Mouse (Mus musculus) heart, adult 2 months (tissue): ENCODE data around the gene Gpr84. TPM values are rescaled to one million over a fixed set of nuclear protein-coding genes. Genes with fewer than 3 reads are reported as not detected.

Source experiments
- DNase-seq, 2 experiments: peaks; one replicate each; pipeline ENCODE4 v3.0.0; 2021
- H3K27ac ChIP-seq: fragments of 200-600 bp; 2 replicates; pipeline ENCODE4 v1.8.1; 2022
- H3K27me3 ChIP-seq: fragments of 200-500 bp; 2 replicates; pipeline ENCODE4 v1.6.1; 2012; ENCODE audit warnings: mild to moderate bottlenecking, low read length, inconsistent platforms, mixed read lengths; ENCODE audit not compliant: control insufficient read depth, insufficient read depth
- H3K36me3 ChIP-seq: fragments of 200-500 bp; 2 replicates; pipeline ENCODE4 v1.6.1; 2012; ENCODE audit warnings: low read length, inconsistent platforms; ENCODE audit not compliant: control insufficient read depth, insufficient read depth
- H3K4me1 ChIP-seq: fragments of 200-500 bp; 2 replicates; pipeline ENCODE4 v1.6.1; 2011; ENCODE audit warnings: low read length; ENCODE audit not compliant: control insufficient read depth, insufficient read depth
- H3K4me3 ChIP-seq: fragments of 200-600 bp; 2 replicates; pipeline ENCODE4 v1.8.1; 2022
- H3K79me2 ChIP-seq: fragments of 200-500 bp; replicated peaks from 2 replicates; pipeline ENCODE4 v1.6.1; 2012; ENCODE audit warnings: mild to moderate bottlenecking, inconsistent platforms, low read length, moderate library complexity, mixed read lengths; ENCODE audit not compliant: control insufficient read depth, insufficient read depth
- H3K9ac ChIP-seq: fragments of 200-500 bp; 2 replicates; pipeline ENCODE4 v1.6.1; 2012; ENCODE audit warnings: low read depth, mild to moderate bottlenecking, control low read depth, inconsistent platforms, low read length, mixed read lengths
- CTCF ChIP-seq: fragments of 200-600 bp; IDR thresholded peaks from 2 replicates; pipeline ENCODE4 v1.8.1; 2022; ENCODE audit warnings: antibody characterized with exemption, mild to moderate bottlenecking, moderate library complexity
- EP300 ChIP-seq: fragments of 200-500 bp; IDR thresholded peaks from 2 replicates; pipeline ENCODE4 v1.6.1; 2011; ENCODE audit warnings: low read depth, low read length, control low read depth; ENCODE audit not compliant: insufficient read depth
- POLR2A ChIP-seq: fragments of 200-500 bp; IDR thresholded peaks from 2 replicates; pipeline ENCODE4 v1.6.1; 2011; ENCODE audit warnings: mild to moderate bottlenecking, low read depth, low read length, control low read depth; ENCODE audit not compliant: insufficient read depth
- WGBS: fragments of 180-500 bp; shearing (Covaris S2); methylation state at CpG from one replicate; pipeline ENCODE4 v1.1.7; 2018; 5-methylcytosine and 5-hydroxymethylcytosine counted together
- intact Hi-C: fragments of 180-260 bp; cut with DNase I; formaldehyde crosslinking; loops from one replicate; pipeline ENCODE4 v1.15.1; 2025
- polyA plus RNA-seq: library from polyadenylated mRNA; depleted of rRNA; stranded (reverse); fragments of >200 nt; gene quantifications from 2 replicates; pipeline ENCODE4 v1.2.3, GENCODE M21; 2012
- total RNA-seq, 2 experiments: library from RNA; stranded (reverse); gene quantifications; 2 replicates each; pipeline ENCODE4 v1.2.3; 2021

Gene Gpr84
- total and polyA plus RNA-seq, 3 experiments, result 0.06 TPM; not detected in 2

- H3K27me3 ChIP-seq, result no peaks in the 10 kb centered on the region
- H3K4me3 ChIP-seq, result no peak overlapping the region
- no peak overlapping the region for H3K27ac ChIP-seq
- TF ChIP-seq CTCF, result peak; percentile 18; the same call in 1 of the 2 replicates
- no peak for TF ChIP-seq EP300
- H3K36me3 ChIP-seq, result no peaks in the 10 kb centered on the region; the same call in 1 of the 2 replicates
- H3K79me2 ChIP-seq, result no peaks in the 10 kb centered on the region; the same call in 1 of the 2 replicates
- H3K4me1 ChIP-seq, result no peaks in the 10 kb centered on the region
- no peak for DNase-seq
- intact Hi-C loops, result no loop called here
- no peak overlapping the region for H3K9ac ChIP-seq
- 100% methylated on average over 2 of the region's 2 CpGs for WGBS
These were observed 17.0 kb downstream of the Gpr84 start for GRCm38 (mm10) chr15:103293375-103293774.

- Histone ChIP-seq H3K27me3 (no peaks in the 10 kb centered on the region), H3K27ac (no peak overlapping the region), H3K4me1 (no peaks in the 10 kb centered on the region), H3K4me3 (no peak overlapping the region), H3K9ac (no peak overlapping the region), H3K79me2 (no peaks in the 10 kb centered on the region; the same call in 1 of the 2 replicates), H3K36me3 (no peaks in the 10 kb centered on the region; the same call in 1 of the 2 replicates)
- WGBS, result 69% methylated on average over 4 of the region's 4 CpGs
- intact Hi-C loops, result no loop called here
- TF ChIP-seq EP300, result no peak
- TF ChIP-seq POLR2A, result no peak
- TF ChIP-seq CTCF, result no peak
- DNase-seq, result no peak
These were observed 17.6 kb downstream of the Gpr84 start for GRCm38 (mm10) chr15:103292673-103293345.

GRCm38 (mm10) chr15:103290843-103291242 lies 19.6 kb downstream of the Gpr84 start:
- H3K27ac ChIP-seq, result no peak overlapping the region
- no peak overlapping the region for H3K9ac ChIP-seq
- WGBS, result 93% methylated on average over 9 of the region's 9 CpGs
- H3K27me3 ChIP-seq, result no peaks in the 10 kb centered on the region
- no peak overlapping the region for H3K4me3 ChIP-seq
- H3K36me3 ChIP-seq, result peaks cover 5% of the 10 kb centered on the region
- DNase-seq, result no peak
- H3K79me2 ChIP-seq, result no peaks in the 10 kb centered on the region; the same call in 1 of the 2 replicates
- peaks cover 4% of the 10 kb centered on the region for H3K4me1 ChIP-seq
- TF ChIP-seq CTCF, result no peak
- TF ChIP-seq EP300, result no peak
- TF ChIP-seq POLR2A, result no peak
- intact Hi-C loops, result no loop called here

GRCm38 (mm10) chr15:103290417-103290816 lies 20.0 kb downstream of the Gpr84 start:
- 66% methylated on average over 6 of the region's 6 CpGs for WGBS
- H3K36me3 ChIP-seq, result peaks cover 7% of the 10 kb centered on the region
- TF ChIP-seq CTCF, result no peak
- TF ChIP-seq EP300, result no peak
- TF ChIP-seq POLR2A, result no peak

GRCm38 (mm10) chr15:103289600-103289999 lies 20.8 kb downstream of the Gpr84 start:
- Histone ChIP-seq H3K4me1 (peaks cover 13% of the 10 kb centered on the region), H3K27me3 (no peaks in the 10 kb centered on the region), H3K36me3 (peaks cover 9% of the 10 kb centered on the region), H3K79me2 (no peaks in the 10 kb centered on the region; the same call in 1 of the 2 replicates), H3K9ac (no peak overlapping the region), H3K27ac (no peak overlapping the region), H3K4me3 (no peak overlapping the region)
- TF ChIP-seq POLR2A, result no peak
- TF ChIP-seq CTCF, result no peak
- TF ChIP-seq EP300, result no peak
- no peak for DNase-seq
- 61% methylated on average over 5 of the region's 5 CpGs for WGBS
- intact Hi-C loops, result no loop called here

More at GRCm38 (mm10) chr15:103290417-103290816, 20.0 kb downstream of the Gpr84 start:
- no peak for DNase-seq
- Histone ChIP-seq H3K9ac (no peak overlapping the region), H3K4me3 (no peak overlapping the region), H3K79me2 (no peaks in the 10 kb centered on the region; the same call in 1 of the 2 replicates), H3K27me3 (no peaks in the 10 kb centered on the region), H3K4me1 (peaks cover 8% of the 10 kb centered on the region), H3K27ac (no peak overlapping the region)
- intact Hi-C loops, result no loop called here

- Histone ChIP-seq H3K4me1 (peaks cover 13% of the 10 kb centered on the region), H3K27me3 (no peaks in the 10 kb centered on the region), H3K9ac (no peak overlapping the region; the same call in 1 of the 2 replicates), H3K36me3 (peaks cover 9% of the 10 kb centered on the region), H3K4me3 (no peak overlapping the region), H3K79me2 (peaks cover 5% of the 10 kb centered on the region), H3K27ac (no peak overlapping the region; the same call in 1 of the 2 replicates)
- 17% methylated on average over 1 of the region's 1 CpGs for WGBS
- peak; percentile 60 to 70 for DNase-seq
- intact Hi-C loops, result loop anchor here (2.0 kb wide), 1 partner anchor 21 kb away; no protein-coding TSS in a partner anchor
- TF ChIP-seq CTCF (no peak), EP300 (0 out of 2 replicates have a peak, but pooled peaks have one; percentile 51)
These were observed 24.5 kb downstream of the Gpr84 start for GRCm38 (mm10) chr15:103285778-103286417.
